Mouse (Mus musculus) hindbrain, postnatal 0 days (tissue): ENCODE results near the gene Slc9a9. TPM values are rescaled to one million over a fixed set of nuclear protein-coding genes. Genes with fewer than 3 reads are reported as not detected.

Experiments used
- ATAC-seq: fragments of 200-750 bp; cut with Nextera tagmentation; 2 replicates; pipeline ENCODE4 v1.8.0; 2017; ENCODE audit warnings: mild to moderate bottlenecking, moderate TSS enrichment, moderate library complexity
- DNase-seq: peaks from one replicate; pipeline ENCODE4 v3.0.0-alpha.2; 2015; ENCODE audit warnings: low spot score
- H3K27ac ChIP-seq: fragments of 300-500 bp; sonication (generic); 2 replicates; pipeline ENCODE4 v1.5.1; 2014; ENCODE audit warnings: mild to moderate bottlenecking
- H3K27me3 ChIP-seq: fragments of 300-500 bp; sonication (generic); 2 replicates; pipeline ENCODE4 v1.6.1; 2014; ENCODE audit warnings: low read length, mixed read lengths; ENCODE audit not compliant: insufficient read depth
- H3K36me3 ChIP-seq: fragments of 300-500 bp; sonication (generic); 2 replicates; pipeline ENCODE4 v1.6.1; 2014; ENCODE audit warnings: low read length, mixed read lengths; ENCODE audit not compliant: insufficient read depth
- H3K4me1 ChIP-seq: fragments of 300-500 bp; sonication (generic); 2 replicates; pipeline ENCODE4 v1.6.1; 2014; ENCODE audit warnings: antibody characterized with exemption, low read length, mixed read lengths; ENCODE audit not compliant: insufficient read depth
- H3K4me2 ChIP-seq: fragments of 300-500 bp; sonication (generic); 2 replicates; pipeline ENCODE4 v1.6.1; 2014; ENCODE audit warnings: low read depth, mild to moderate bottlenecking, low read length, moderate library complexity, mixed read lengths
- H3K4me3 ChIP-seq: fragments of 300-500 bp; sonication (generic); 2 replicates; pipeline ENCODE4 v1.5.1; 2014; ENCODE audit warnings: low read length
- H3K9ac ChIP-seq: fragments of 300-500 bp; sonication (generic); replicated peaks from 2 replicates; pipeline ENCODE4 v1.6.1; 2014; ENCODE audit warnings: mild to moderate bottlenecking, low read length, moderate library complexity, mixed read lengths
- H3K9me3 ChIP-seq: fragments of 300-500 bp; sonication (generic); 2 replicates; pipeline ENCODE4 v1.6.1; 2016; ENCODE audit warnings: low read length, mixed read lengths
- CTCF ChIP-seq: IDR thresholded peaks from 2 replicates; pipeline ENCODE4 v1.5.1; 2016; ENCODE audit warnings: antibody characterized with exemption, control low read depth, low read depth
- WGBS: fragments of 180-500 bp; shearing (Covaris S2); extraction: QIAGEN DNeasy Blood & Tissue Kit; methylation state at CpG from one replicate; pipeline ENCODE4 v1.1.7; 2014; 5-methylcytosine and 5-hydroxymethylcytosine counted together
- polyA plus RNA-seq: library from polyadenylated mRNA; unstranded; fragments of >200 nt; fragmentation: Nextera tagmentation; extraction: Ambion mirVana; gene quantifications from 2 replicates; pipeline ENCODE4 v1.2.1, GENCODE M21; 2015
- total RNA-seq: library from RNA; depleted of rRNA; stranded (reverse); fragments of >200 nt; gene quantifications from 2 replicates; pipeline ENCODE4 v1.2.3, GENCODE M21; 2014

The Slc9a9 gene
- total and polyA plus RNA-seq, 2 experiments from 2014 or later, result 5.8 to 6.6 TPM

- 53% methylated on average over 9 of the region's 9 CpGs for WGBS
- DNase-seq (peak; percentile 49), ATAC-seq (peak; percentile 55)
Observed at GRCm38 (mm10) chr9:94704986-94705757, 35.5 kb downstream of the Slc9a9 start.

GRCm38 (mm10) chr9:94705758-94706026 is 36.0 kb downstream of the Slc9a9 start:
- Histone ChIP-seq H3K36me3 (no peaks in the 10 kb centered on the region), H3K27me3 (no peaks in the 10 kb centered on the region), H3K9me3 (no peaks in the 10 kb centered on the region), H3K4me1 (0 out of 2 replicates have a peak, but pooled peaks cover 4% of the 10 kb centered on the region), H3K4me3 (no peak overlapping the region), H3K27ac (peak overlapping the region; percentile 36; the same call in 1 of the 2 replicates), H3K4me2 (no peak overlapping the region), H3K9ac (no peak overlapping the region)
- no peak for DNase-seq
- no peak for TF ChIP-seq CTCF
- WGBS, result 60% methylated on average over 2 of the region's 2 CpGs
- 0 out of 2 replicates have a peak, but pooled peaks have one; percentile 13 for ATAC-seq

More at GRCm38 (mm10) chr9:94704986-94705757, 35.5 kb downstream of the Slc9a9 start:
- Histone ChIP-seq H3K9ac (no peak overlapping the region), H3K4me3 (no peak overlapping the region), H3K4me1 (0 out of 2 replicates have a peak, but pooled peaks cover 4% of the 10 kb centered on the region), H3K9me3 (no peaks in the 10 kb centered on the region), H3K36me3 (no peaks in the 10 kb centered on the region), H3K27ac (peak overlapping the region; percentile 36; the same call in 1 of the 2 replicates), H3K4me2 (no peak overlapping the region), H3K27me3 (no peaks in the 10 kb centered on the region)
- no peak for TF ChIP-seq CTCF

- Histone ChIP-seq H3K9me3 (no peaks in the 10 kb centered on the region), H3K4me1 (no peaks in the 10 kb centered on the region), H3K4me3 (no peak overlapping the region), H3K36me3 (no peaks in the 10 kb centered on the region), H3K27me3 (no peaks in the 10 kb centered on the region), H3K9ac (no peak overlapping the region), H3K4me2 (no peak overlapping the region), H3K27ac (no peak overlapping the region)
- peak; percentile 39 for TF ChIP-seq CTCF
- ATAC-seq, result no peak
- no peak for DNase-seq
- WGBS, result 88% methylated on average over 5 of the region's 5 CpGs
Observed at GRCm38 (mm10) chr9:94712084-94712483, 42.4 kb downstream of the Slc9a9 start.

GRCm38 (mm10) chr9:94716695-94717094 is 47.0 kb downstream of the Slc9a9 start:
- WGBS, result 85% methylated on average over 2 of the region's 2 CpGs
- Histone ChIP-seq H3K36me3 (no peaks in the 10 kb centered on the region), H3K9ac (no peak overlapping the region), H3K9me3 (no peaks in the 10 kb centered on the region), H3K4me3 (no peak overlapping the region), H3K4me1 (no peaks in the 10 kb centered on the region), H3K27me3 (no peaks in the 10 kb centered on the region), H3K27ac (no peak overlapping the region), H3K4me2 (no peak overlapping the region)
- no peak for TF ChIP-seq CTCF
- ATAC-seq, result no peak
- DNase-seq, result no peak

GRCm38 (mm10) chr9:94723631-94724030 is 53.9 kb downstream of the Slc9a9 start:
- no peak for TF ChIP-seq CTCF
- H3K27ac ChIP-seq, result no peak overlapping the region

GRCm38 (mm10) chr9:94725121-94725520 is 55.4 kb downstream of the Slc9a9 start:
- TF ChIP-seq CTCF, result no peak
- H3K27me3 ChIP-seq, result no peaks in the 10 kb centered on the region
- H3K9ac ChIP-seq, result no peak overlapping the region
- no peak overlapping the region for H3K4me2 ChIP-seq
- DNase-seq, result no peak
- H3K9me3 ChIP-seq, result no peaks in the 10 kb centered on the region
- no peak overlapping the region for H3K4me3 ChIP-seq
- no peak overlapping the region for H3K27ac ChIP-seq
- no peaks in the 10 kb centered on the region for H3K4me1 ChIP-seq
- no peaks in the 10 kb centered on the region for H3K36me3 ChIP-seq
- WGBS, result 74% methylated on average over 5 of the region's 5 CpGs
- no peak for ATAC-seq

More at GRCm38 (mm10) chr9:94723631-94724030, 53.9 kb downstream of the Slc9a9 start:
- ATAC-seq (peak; percentile 27; the same call in 1 of the 2 replicates), DNase-seq (no peak)
- no peak overlapping the region for H3K4me2 ChIP-seq
- H3K9ac ChIP-seq, result no peak overlapping the region
- no peaks in the 10 kb centered on the region for H3K36me3 ChIP-seq
- no peaks in the 10 kb centered on the region for H3K4me1 ChIP-seq
- H3K4me3 ChIP-seq, result no peak overlapping the region
- H3K27me3 ChIP-seq, result no peaks in the 10 kb centered on the region
- H3K9me3 ChIP-seq, result no peaks in the 10 kb centered on the region
- 49% methylated on average over 2 of the region's 2 CpGs for WGBS

GRCm38 (mm10) chr9:94727457-94727856 is 57.7 kb downstream of the Slc9a9 start:
- 40% methylated on average over 5 of the region's 5 CpGs for WGBS
- Histone ChIP-seq H3K4me2 (no peak overlapping the region), H3K9me3 (no peaks in the 10 kb centered on the region), H3K27me3 (no peaks in the 10 kb centered on the region), H3K36me3 (no peaks in the 10 kb centered on the region), H3K27ac (no peak overlapping the region), H3K4me3 (no peak overlapping the region), H3K4me1 (no peaks in the 10 kb centered on the region), H3K9ac (no peak overlapping the region)
- peak; percentile 73 for TF ChIP-seq CTCF
- peak; percentile 49; the same call in 1 of the 2 replicates for ATAC-seq
- DNase-seq, result peak; percentile 79
